Mouse (Mus musculus) hindbrain, embryonic 14.5 days (tissue): ENCODE data around the gene Adgrv1. TPM values are rescaled to one million over a fixed set of nuclear protein-coding genes. Genes with fewer than 3 reads are reported as not detected.

Source experiments
- ATAC-seq: fragments of 200-750 bp; cut with Nextera tagmentation; 2 replicates; pipeline ENCODE4 v1.8.0; 2017; ENCODE audit warnings: moderate number of reproducible peaks, mild to moderate bottlenecking, moderate TSS enrichment, moderate library complexity; ENCODE audit not compliant: low FRiP score
- DNase-seq: peaks from one replicate; pipeline ENCODE4 v3.0.0-alpha.2; 2015; ENCODE audit warnings: low spot score
- H3K27ac ChIP-seq: fragments of 300-500 bp; sonication (generic); 2 replicates; pipeline ENCODE4 v1.5.1; 2014; ENCODE audit warnings: mild to moderate bottlenecking, moderate library complexity
- H3K27me3 ChIP-seq: fragments of 300-500 bp; sonication (generic); 2 replicates; pipeline ENCODE4 v1.6.1; 2014; ENCODE audit warnings: mild to moderate bottlenecking, low read length, mixed read lengths; ENCODE audit not compliant: control insufficient read depth, insufficient read depth
- H3K36me3 ChIP-seq: fragments of 300-500 bp; sonication (generic); replicated peaks from 2 replicates; pipeline ENCODE4 v1.6.1; 2014; ENCODE audit not compliant: control insufficient read depth, insufficient read depth
- H3K4me1 ChIP-seq: fragments of 300-500 bp; sonication (generic); replicated peaks from 2 replicates; pipeline ENCODE4 v1.6.1; 2014; ENCODE audit warnings: antibody characterized with exemption, low read length, mixed read lengths; ENCODE audit not compliant: control insufficient read depth, insufficient read depth
- H3K4me2 ChIP-seq: fragments of 300-500 bp; sonication (generic); replicated peaks from 2 replicates; pipeline ENCODE4 v1.6.1; 2014; ENCODE audit warnings: mild to moderate bottlenecking, moderate library complexity
- H3K4me3 ChIP-seq: fragments of 300-500 bp; sonication (generic); replicated peaks from 2 replicates; pipeline ENCODE4 v1.5.1; 2014; ENCODE audit warnings: mild to moderate bottlenecking, low read length
- H3K9ac ChIP-seq: fragments of 300-500 bp; sonication (generic); 2 replicates; pipeline ENCODE4 v1.6.1; 2014
- H3K9me3 ChIP-seq: fragments of 300-500 bp; sonication (generic); 2 replicates; pipeline ENCODE4 v1.6.1; 2016; ENCODE audit warnings: low read length; ENCODE audit not compliant: control insufficient read depth
- WGBS: fragments of 180-500 bp; shearing (Covaris S2); extraction: QIAGEN DNeasy Blood & Tissue Kit; methylation state at CpG from one replicate; pipeline ENCODE4 v1.1.7; 2014; 5-methylcytosine and 5-hydroxymethylcytosine counted together
- polyA plus RNA-seq: library from polyadenylated mRNA; unstranded; fragments of >200 nt; fragmentation: Nextera tagmentation; extraction: Ambion mirVana; gene quantifications from 2 replicates; pipeline ENCODE4 v1.2.1, GENCODE M21; 2014

Gene Adgrv1
- polyA plus RNA-seq, 1 experiment from 2014 or later: 13.2 TPM

GRCm38 (mm10) chr13:81300851-81301250 lies 332.1 kb downstream of the Adgrv1 start:
- no peak for ATAC-seq
- Histone ChIP-seq H3K27ac (no peak overlapping the region), H3K27me3 (no peaks in the 10 kb centered on the region), H3K4me1 (no peaks in the 10 kb centered on the region), H3K4me2 (no peak overlapping the region), H3K9me3 (no peaks in the 10 kb centered on the region), H3K4me3 (no peak overlapping the region), H3K9ac (no peak overlapping the region), H3K36me3 (no peaks in the 10 kb centered on the region)
- WGBS: 88% methylated on average over 1 of the region's 1 CpGs
- no peak for DNase-seq

- no peak overlapping the region for H3K27ac ChIP-seq
- H3K9ac ChIP-seq: no peak overlapping the region
- DNase-seq (no peak), ATAC-seq (no peak)
- H3K4me2 ChIP-seq: no peak overlapping the region
- no peaks in the 10 kb centered on the region for H3K4me1 ChIP-seq
- 75% methylated on average over 1 of the region's 1 CpGs for WGBS
- H3K4me3 ChIP-seq: no peak overlapping the region
- no peaks in the 10 kb centered on the region for H3K36me3 ChIP-seq
- no peaks in the 10 kb centered on the region for H3K9me3 ChIP-seq
- H3K27me3 ChIP-seq: no peaks in the 10 kb centered on the region
Observed at GRCm38 (mm10) chr13:81294106-81294505, 338.8 kb downstream of the Adgrv1 start.

GRCm38 (mm10) chr13:81282193-81282592 lies 350.8 kb downstream of the Adgrv1 start:
- no peaks in the 10 kb centered on the region for H3K36me3 ChIP-seq
- DNase-seq (no peak), ATAC-seq (no peak)
- no peak overlapping the region for H3K4me3 ChIP-seq
- H3K27me3 ChIP-seq: no peaks in the 10 kb centered on the region
- H3K4me1 ChIP-seq: no peaks in the 10 kb centered on the region
- no peaks in the 10 kb centered on the region for H3K9me3 ChIP-seq
- H3K27ac ChIP-seq: no peak overlapping the region
- WGBS: 71% methylated on average over 6 of the region's 6 CpGs
- no peak overlapping the region for H3K4me2 ChIP-seq
- no peak overlapping the region for H3K9ac ChIP-seq

- no peak overlapping the region for H3K9ac ChIP-seq
- no peak overlapping the region for H3K4me2 ChIP-seq
- WGBS: 100% methylated on average over 1 of the region's 1 CpGs
- H3K36me3 ChIP-seq: no peaks in the 10 kb centered on the region
- H3K27me3 ChIP-seq: no peaks in the 10 kb centered on the region
- no peaks in the 10 kb centered on the region for H3K4me1 ChIP-seq
- no peak overlapping the region for H3K4me3 ChIP-seq
- H3K9me3 ChIP-seq: no peaks in the 10 kb centered on the region
- ATAC-seq: no peak
- H3K27ac ChIP-seq: no peak overlapping the region
- no peak for DNase-seq
Observed at GRCm38 (mm10) chr13:81280650-81281229, 352.2 kb downstream of the Adgrv1 start.

- WGBS: 85% methylated on average over 5 of the region's 5 CpGs
- H3K9ac ChIP-seq: no peak overlapping the region
- no peaks in the 10 kb centered on the region for H3K4me1 ChIP-seq
- ATAC-seq: no peak
- no peak overlapping the region for H3K4me2 ChIP-seq
- no peaks in the 10 kb centered on the region for H3K9me3 ChIP-seq
- no peaks in the 10 kb centered on the region for H3K36me3 ChIP-seq
- H3K27me3 ChIP-seq: no peaks in the 10 kb centered on the region
- H3K4me3 ChIP-seq: no peak overlapping the region
- no peak overlapping the region for H3K27ac ChIP-seq
- DNase-seq: no peak
Observed at GRCm38 (mm10) chr13:81279351-81279736, 353.6 kb downstream of the Adgrv1 start.

GRCm38 (mm10) chr13:81278669-81279350 lies 354.1 kb downstream of the Adgrv1 start:
- ATAC-seq (no peak), DNase-seq (no peak)
- H3K4me1 ChIP-seq: no peaks in the 10 kb centered on the region
- H3K9me3 ChIP-seq: no peaks in the 10 kb centered on the region
- H3K27ac ChIP-seq: no peak overlapping the region
- H3K27me3 ChIP-seq: no peaks in the 10 kb centered on the region
- H3K9ac ChIP-seq: no peak overlapping the region
- no peak overlapping the region for H3K4me2 ChIP-seq
- no peak overlapping the region for H3K4me3 ChIP-seq
- H3K36me3 ChIP-seq: no peaks in the 10 kb centered on the region
- 80% methylated on average over 2 of the region's 2 CpGs for WGBS

GRCm38 (mm10) chr13:81273837-81274236 lies 359.1 kb downstream of the Adgrv1 start:
- Histone ChIP-seq H3K27me3 (no peaks in the 10 kb centered on the region), H3K27ac (no peak overlapping the region), H3K4me2 (no peak overlapping the region), H3K9ac (no peak overlapping the region), H3K36me3 (no peaks in the 10 kb centered on the region), H3K4me3 (no peak overlapping the region), H3K4me1 (no peaks in the 10 kb centered on the region), H3K9me3 (no peaks in the 10 kb centered on the region)
- DNase-seq (no peak), ATAC-seq (no peak)
- 97% methylated on average over 1 of the region's 1 CpGs for WGBS

- Histone ChIP-seq H3K27me3 (no peaks in the 10 kb centered on the region), H3K4me3 (no peak overlapping the region), H3K4me1 (no peaks in the 10 kb centered on the region), H3K36me3 (no peaks in the 10 kb centered on the region), H3K9me3 (no peaks in the 10 kb centered on the region), H3K4me2 (no peak overlapping the region), H3K9ac (no peak overlapping the region), H3K27ac (no peak overlapping the region)
- 91% methylated on average over 6 of the region's 6 CpGs for WGBS
- no peak for ATAC-seq
- no peak for DNase-seq
Observed at GRCm38 (mm10) chr13:81270396-81270795, 362.6 kb downstream of the Adgrv1 start.

GRCm38 (mm10) chr13:81269056-81269455 lies 363.9 kb downstream of the Adgrv1 start:
- 90% methylated on average over 6 of the region's 6 CpGs for WGBS

More at GRCm38 (mm10) chr13:81269056-81269455, 363.9 kb downstream of the Adgrv1 start:
- H3K27me3 ChIP-seq: no peaks in the 10 kb centered on the region
- no peak overlapping the region for H3K4me2 ChIP-seq
- H3K9ac ChIP-seq: no peak overlapping the region
- no peak overlapping the region for H3K4me3 ChIP-seq
- H3K36me3 ChIP-seq: no peaks in the 10 kb centered on the region
- H3K27ac ChIP-seq: no peak overlapping the region
- H3K9me3 ChIP-seq: no peaks in the 10 kb centered on the region
- ATAC-seq (no peak), DNase-seq (no peak)
- no peaks in the 10 kb centered on the region for H3K4me1 ChIP-seq
